Mouse (Mus musculus) megakaryocyte, embryonic 14.5 days (primary cell): Measurements from ENCODE around the gene Frrs1. TPM values are rescaled to one million over a fixed set of nuclear protein-coding genes. Genes with fewer than 3 reads are reported as not detected.

Experiments used
- H3K27me3 ChIP-seq: replicated peaks from 2 replicates; pipeline ENCODE3; 2012; ENCODE audit warnings: inconsistent platforms
- H3K36me3 ChIP-seq: replicated peaks from 2 replicates; pipeline ENCODE3; 2012; ENCODE audit warnings: low read length, inconsistent platforms, mixed read lengths
- H3K4me1 ChIP-seq: 2 replicates; pipeline ENCODE4 v1.6.1; 2012; ENCODE audit warnings: inconsistent platforms
- H3K4me3 ChIP-seq: replicated peaks from 2 replicates; pipeline ENCODE3; 2012; ENCODE audit warnings: moderate library complexity, mild to moderate bottlenecking, inconsistent platforms
- H3K9me3 ChIP-seq: 2 replicates; pipeline ENCODE4 v1.6.1; 2012; ENCODE audit warnings: inconsistent platforms
- FLI1 ChIP-seq: IDR thresholded peaks from 2 replicates; pipeline ENCODE4 v1.6.1; 2012; ENCODE audit warnings: low read length, inconsistent platforms, mixed read lengths
- GATA1 ChIP-seq: IDR thresholded peaks from 3 replicates; pipeline ENCODE4 v1.6.1; 2012; ENCODE audit warnings: mixed read lengths, low read length, inconsistent platforms, borderline replicate concordance
- polyA plus RNA-seq: library from polyadenylated mRNA; stranded (reverse); fragments of >175 nt; gene quantifications from 2 replicates; pipeline ENCODE4 v1.2.3, GENCODE M21; 2012; ENCODE audit warnings: low replicate concordance; ENCODE audit not compliant: insufficient read depth

Gene Frrs1
- polyA plus RNA-seq, 1 experiment = 13.7 TPM

- peaks cover 23% of the 10 kb centered on the region for H3K4me1 ChIP-seq
- no peaks in the 10 kb centered on the region for H3K36me3 ChIP-seq
- no peaks in the 10 kb centered on the region for H3K27me3 ChIP-seq
- H3K4me3 ChIP-seq = no peak overlapping the region
- TF ChIP-seq FLI1 (no peak), GATA1 (no peak)
- H3K9me3 ChIP-seq = no peaks in the 10 kb centered on the region
These were observed 27.9 kb upstream of the Frrs1 start for GRCm38 (mm10) chr3:116831324-116831723.

GRCm38 (mm10) chr3:116832526-116833310 lies 26.5 kb upstream of the Frrs1 start:
- Histone ChIP-seq H3K36me3 (no peaks in the 10 kb centered on the region), H3K4me1 (peaks cover 29% of the 10 kb centered on the region), H3K4me3 (no peak overlapping the region), H3K9me3 (no peaks in the 10 kb centered on the region), H3K27me3 (no peaks in the 10 kb centered on the region)
- TF ChIP-seq FLI1 = no peak
- no peak for TF ChIP-seq GATA1

- H3K4me1 ChIP-seq = peaks cover 28% of the 10 kb centered on the region
- H3K27me3 ChIP-seq = no peaks in the 10 kb centered on the region
- H3K4me3 ChIP-seq = no peak overlapping the region
- no peak for TF ChIP-seq FLI1
- no peak for TF ChIP-seq GATA1
- H3K36me3 ChIP-seq = no peaks in the 10 kb centered on the region
- H3K9me3 ChIP-seq = no peaks in the 10 kb centered on the region
These were observed 25.8 kb upstream of the Frrs1 start for GRCm38 (mm10) chr3:116833491-116833890.

GRCm38 (mm10) chr3:116834241-116834640 lies 25.0 kb upstream of the Frrs1 start:
- no peaks in the 10 kb centered on the region for H3K36me3 ChIP-seq

GRCm38 (mm10) chr3:116835350-116835749 lies 23.9 kb upstream of the Frrs1 start:
- Histone ChIP-seq H3K4me1 (peaks cover 28% of the 10 kb centered on the region), H3K4me3 (peak overlapping the region; percentile 90), H3K9me3 (no peaks in the 10 kb centered on the region), H3K27me3 (no peaks in the 10 kb centered on the region), H3K36me3 (no peaks in the 10 kb centered on the region)
- TF ChIP-seq GATA1 (no peak), FLI1 (no peak)

More at GRCm38 (mm10) chr3:116834241-116834640, 25.0 kb upstream of the Frrs1 start:
- TF ChIP-seq GATA1 = no peak
- no peak for TF ChIP-seq FLI1
- no peaks in the 10 kb centered on the region for H3K27me3 ChIP-seq
- no peaks in the 10 kb centered on the region for H3K9me3 ChIP-seq
- H3K4me3 ChIP-seq = no peak overlapping the region
- H3K4me1 ChIP-seq = peaks cover 28% of the 10 kb centered on the region

GRCm38 (mm10) chr3:116835770-116836680 lies 23.2 kb upstream of the Frrs1 start:
- Histone ChIP-seq H3K4me1 (peaks cover 28% of the 10 kb centered on the region), H3K27me3 (no peaks in the 10 kb centered on the region), H3K9me3 (no peaks in the 10 kb centered on the region), H3K36me3 (no peaks in the 10 kb centered on the region), H3K4me3 (peak overlapping the region; percentile 90)
- TF ChIP-seq GATA1 = no peak
- TF ChIP-seq FLI1 = no peak

- Histone ChIP-seq H3K4me1 (peaks cover 28% of the 10 kb centered on the region), H3K27me3 (no peaks in the 10 kb centered on the region), H3K4me3 (no peak overlapping the region), H3K36me3 (no peaks in the 10 kb centered on the region), H3K9me3 (no peaks in the 10 kb centered on the region)
- TF ChIP-seq FLI1 (no peak), GATA1 (no peak)
These were observed 22.4 kb upstream of the Frrs1 start for GRCm38 (mm10) chr3:116836681-116837475.

GRCm38 (mm10) chr3:116841311-116841710 lies 18.0 kb upstream of the Frrs1 start:
- Histone ChIP-seq H3K4me1 (peaks cover 20% of the 10 kb centered on the region), H3K4me3 (no peak overlapping the region), H3K27me3 (no peaks in the 10 kb centered on the region), H3K9me3 (no peaks in the 10 kb centered on the region), H3K36me3 (no peaks in the 10 kb centered on the region)
- TF ChIP-seq FLI1 = no peak
- TF ChIP-seq GATA1 = no peak

- H3K9me3 ChIP-seq = no peaks in the 10 kb centered on the region
- H3K4me3 ChIP-seq = no peak overlapping the region
- no peaks in the 10 kb centered on the region for H3K27me3 ChIP-seq
- peaks cover 37% of the 10 kb centered on the region for H3K4me1 ChIP-seq
- H3K36me3 ChIP-seq = no peaks in the 10 kb centered on the region
- no peak for TF ChIP-seq GATA1
- TF ChIP-seq FLI1 = no peak
These were observed 14.2 kb upstream of the Frrs1 start for GRCm38 (mm10) chr3:116844880-116845579.

GRCm38 (mm10) chr3:116846084-116846483 lies 13.2 kb upstream of the Frrs1 start:
- H3K9me3 ChIP-seq = no peaks in the 10 kb centered on the region
- peaks cover 42% of the 10 kb centered on the region for H3K4me1 ChIP-seq
- H3K27me3 ChIP-seq = no peaks in the 10 kb centered on the region
- no peak overlapping the region for H3K4me3 ChIP-seq
- TF ChIP-seq FLI1 = no peak
- no peak for TF ChIP-seq GATA1
- H3K36me3 ChIP-seq = no peaks in the 10 kb centered on the region
